Comparison of ENCODE assay signal across 11 mouse cellular contexts in the genomic region with DNA sequence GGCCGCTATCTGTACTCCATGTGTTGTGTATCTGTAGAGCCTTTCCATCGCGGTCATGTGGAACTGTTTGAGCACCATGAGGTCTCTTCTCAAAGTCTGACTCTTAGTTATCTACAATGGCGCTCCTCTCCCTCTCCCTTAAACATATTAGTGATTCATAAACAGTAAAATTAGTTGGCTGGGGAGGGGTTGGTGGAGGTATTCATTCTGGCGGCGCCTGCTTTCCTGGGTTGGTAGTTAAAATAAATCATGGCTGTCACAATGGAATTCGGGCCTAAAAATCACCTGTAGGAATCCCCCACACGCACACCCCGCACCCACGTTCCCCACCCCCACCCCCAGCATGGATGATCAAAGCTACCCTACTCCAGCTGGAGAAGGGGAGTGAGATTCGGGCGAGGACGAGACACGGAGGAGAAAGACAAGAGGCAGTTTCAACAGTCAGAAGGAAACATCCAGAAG.
A peak's percentile ranks its signal among the peaks of the same experiment; 100 is the strongest.
DNase-seq lines count a peak whose midpoint lies in the region; ATAC-seq and TF ChIP-seq lines count a peak whose summit lies in the region.
"Had no signal": no experiment of that assay in that cellular context is flagged by ENCODE, and none has a peak within 500 bp of the region (broad histone marks: within the 10 kb centered on the region; RNA-seq: fewer than 3 reads in every experiment).

No protein-coding gene starts in this region.

- no peak overlapping the region for H3K27ac ChIP-seq in heart, embryonic 11.5 days (ENCODE audit: low read depth, low read length)
- H3K27ac ChIP-seq in kidney, postnatal 0 days: no peak overlapping the region
- H3K27ac ChIP-seq in embryonic facial prominence, embryonic 14.5 days (replicated peaks; ENCODE audit: low read depth, low read length): no peak overlapping the region

- H3K27me3 ChIP-seq in heart, embryonic 11.5 days (ENCODE audit: control insufficient read depth, insufficient read depth, low read length): peaks cover 11% of the 10 kb centered on the region
- H3K27me3 ChIP-seq in kidney, postnatal 0 days (ENCODE audit: insufficient read depth, low read length): peaks cover 14% of the 10 kb centered on the region
- peaks cover 32% of the 10 kb centered on the region for H3K27me3 ChIP-seq in embryonic facial prominence, embryonic 14.5 days (replicated peaks; ENCODE audit: control insufficient read depth, insufficient read depth, low read length)

- no peak for TF ChIP-seq CTCF in kidney, postnatal 0 days (IDR thresholded peaks at IDR 0.05; ENCODE audit: low read depth)

- H3K36me3 ChIP-seq in heart, embryonic 11.5 days (ENCODE audit: control insufficient read depth, insufficient read depth, low read length): no peaks in the 10 kb centered on the region
- no peaks in the 10 kb centered on the region for H3K36me3 ChIP-seq in kidney, postnatal 0 days (ENCODE audit: insufficient read depth, low read length)
- H3K36me3 ChIP-seq in embryonic facial prominence, embryonic 14.5 days (ENCODE audit: control insufficient read depth, insufficient read depth, low read length): no peaks in the 10 kb centered on the region

- no peak for DNase-seq in heart, adult 9 months (ENCODE audit: low spot score in 2 of 2)
- peak; percentile 11 for DNase-seq in kidney, postnatal 0 days (ENCODE audit: low spot score)
- DNase-seq in kidney, adult 9 months: no peak
- DNase-seq in embryonic facial prominence, embryonic 14.5 days (ENCODE audit: low spot score): no peak
- DNase-seq in mesoderm, embryonic 11.5 days (ENCODE audit: low read depth, low spot score): peak; percentile 57
- DNase-seq in left cerebral cortex, adult 18-20 months (ENCODE audit: low spot score in 2 of 2): no peak
- DNase-seq: adrenal gland, postnatal 10 days; layer of hippocampus, postnatal 36 days had no signal

- no peaks in the 10 kb centered on the region for H3K9me3 ChIP-seq in heart, embryonic 11.5 days (replicated peaks; ENCODE audit: control insufficient read depth, low read length)
- no peaks in the 10 kb centered on the region for H3K9me3 ChIP-seq in kidney, postnatal 0 days (replicated peaks; ENCODE audit: low read length)
- H3K9me3 ChIP-seq in embryonic facial prominence, embryonic 14.5 days (ENCODE audit: control insufficient read depth, low read length): no peaks in the 10 kb centered on the region

- WGBS in heart, embryonic 11.5 days (ENCODE audit: insufficient replicate concordance): 7% methylated on average over 14 of the region's 14 CpGs
- WGBS in kidney, postnatal 0 days: 2% methylated on average over 14 of the region's 14 CpGs
- 3% methylated on average over 14 of the region's 14 CpGs for WGBS in embryonic facial prominence, embryonic 14.5 days

- peak overlapping the region; percentile 13 for H3K4me3 ChIP-seq in heart, embryonic 11.5 days (ENCODE audit: low read depth, low read length)
- H3K4me3 ChIP-seq in kidney, postnatal 0 days (replicated peaks; ENCODE audit: low read depth, low read length): 0 out of 2 replicates have a peak overlapping the region, but pooled peaks have one; percentile 11
- H3K4me3 ChIP-seq in embryonic facial prominence, embryonic 14.5 days (ENCODE audit: low read depth, low read length): no peak overlapping the region

- peak; percentile 78; the same call in 1 of the 2 replicates for ATAC-seq in heart, embryonic 11.5 days (replicated peaks; ENCODE audit: insufficient number of reproducible peaks, low FRiP score, low TSS enrichment)
- no peak for ATAC-seq in kidney, postnatal 0 days (replicated peaks; ENCODE audit: low FRiP score, low read depth)
- ATAC-seq in embryonic facial prominence, embryonic 14.5 days (ENCODE audit: low read depth): no peak
- no peak for ATAC-seq in granulocyte monocyte progenitor cell, adult 5-6 weeks (replicated peaks; ENCODE audit: poor library complexity, severe bottlenecking)
- ATAC-seq: inflammation-experienced regulatory T-cells, adult 6 months had no signal

- peaks cover 13% of the 10 kb centered on the region for H3K4me1 ChIP-seq in heart, embryonic 11.5 days (ENCODE audit: control insufficient read depth, insufficient read depth, low read length)
- 0 out of 2 replicates have a peak, but pooled peaks cover 3% of the 10 kb centered on the region for H3K4me1 ChIP-seq in kidney, postnatal 0 days (replicated peaks; ENCODE audit: insufficient read depth, low read length)
- H3K4me1 ChIP-seq in embryonic facial prominence, embryonic 14.5 days (ENCODE audit: control insufficient read depth, insufficient read depth, low read length): peaks cover 11% of the 10 kb centered on the region; the same call in 1 of the 2 replicates

- no peak overlapping the region for H3K9ac ChIP-seq in heart, embryonic 11.5 days (ENCODE audit: low read depth, low read length)
- no peak overlapping the region for H3K9ac ChIP-seq in kidney, postnatal 0 days (ENCODE audit: low read depth, low read length)
- no peak overlapping the region for H3K9ac ChIP-seq in embryonic facial prominence, embryonic 14.5 days (ENCODE audit: low read depth, low read length)

- H3K4me2 ChIP-seq in heart, embryonic 11.5 days: peak overlapping the region; percentile 58
- peak overlapping the region; percentile 26 for H3K4me2 ChIP-seq in kidney, postnatal 0 days (ENCODE audit: low read length)
- peak overlapping the region; percentile 31 for H3K4me2 ChIP-seq in embryonic facial prominence, embryonic 14.5 days (ENCODE audit: low read depth, low read length)

Comparison
In these comparisons a context has a peak if more than half of its experiments do, and no peak if none do; other contexts are left out.
1. DNase-seq: peak in kidney, postnatal 0 days (single experiment) and mesoderm, embryonic 11.5 days (single experiment); none in heart, adult 9 months (0 of 2), kidney, adult 9 months (single experiment), embryonic facial prominence, embryonic 14.5 days (single experiment) and left cerebral cortex, adult 18-20 months (0 of 2).
2. Peak in every context shown above with its lines, with median percentiles within 50 percentile points of each other: H3K4me2 ChIP-seq.